In the genomic region with DNA sequence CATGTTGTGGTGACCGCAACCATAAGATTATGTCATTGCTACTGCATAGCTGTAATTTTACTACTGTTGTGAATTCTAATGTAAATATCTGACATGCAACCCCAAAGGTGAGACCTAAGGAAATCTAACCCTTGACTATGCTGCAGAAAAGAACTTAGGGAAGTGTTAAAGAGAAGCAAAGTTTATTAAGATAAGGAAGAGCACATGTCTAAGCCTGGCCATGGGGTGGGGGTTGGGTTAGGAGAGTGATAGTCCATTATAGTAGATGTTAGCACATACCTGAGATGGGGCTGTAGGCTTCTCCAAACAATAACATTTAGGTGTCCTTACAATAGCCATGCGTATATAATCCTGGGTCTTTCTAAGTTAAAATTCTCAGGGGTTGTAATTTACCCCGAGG, we compare ENCODE assay signal across 31 mouse cellular contexts. TPM values are rescaled to one million over a fixed set of nuclear protein-coding genes. Genes with fewer than 3 reads are reported as not detected.
"Had no signal": no experiment of that assay in that cellular context is flagged by ENCODE, and none has a peak within 500 bp of the region (broad histone marks: within the 10 kb centered on the region; RNA-seq: fewer than 3 reads in every experiment).

No protein-coding gene starts in this region.

- H3K4me3 ChIP-seq: heart, embryonic 10.5 days; heart, embryonic 12.5 days; heart, embryonic 13.5 days; heart, embryonic 15.5 days; hindbrain, embryonic 10.5 days; hindbrain, embryonic 12.5 days; hindbrain, embryonic 13.5 days; hindbrain, embryonic 15.5 days; intestine, embryonic 15.5 days; kidney, embryonic 15.5 days; layer of hippocampus, adult 2 months; left cerebral cortex, adult 2 months had no signal

- H3K27ac ChIP-seq: heart, embryonic 10.5 days; heart, embryonic 13.5 days; heart, embryonic 15.5 days; hindbrain, embryonic 10.5 days; hindbrain, embryonic 12.5 days; hindbrain, embryonic 13.5 days; hindbrain, embryonic 14.5 days; hindbrain, embryonic 15.5 days; hindbrain, postnatal 0 days; intestine, embryonic 15.5 days; kidney, embryonic 15.5 days; kidney, postnatal 0 days; layer of hippocampus, adult 2 months; left cerebral cortex, adult 2 months had no signal

- H3K9me3 ChIP-seq: heart, embryonic 10.5 days; heart, embryonic 12.5 days; heart, embryonic 13.5 days; heart, embryonic 15.5 days; hindbrain, embryonic 10.5 days; hindbrain, embryonic 12.5 days; hindbrain, embryonic 13.5 days; hindbrain, embryonic 15.5 days; intestine, embryonic 15.5 days; kidney, embryonic 15.5 days had no signal

- H3K27me3 ChIP-seq: heart, embryonic 12.5 days; heart, embryonic 13.5 days; hindbrain, embryonic 12.5 days; hindbrain, embryonic 15.5 days; intestine, embryonic 15.5 days; kidney, embryonic 15.5 days had no signal

- DNase-seq: heart, postnatal 10 days; heart, postnatal 14 days; heart, postnatal 36 days; heart, postnatal 4 days; kidney, adult 11 months; kidney, adult 18-20 months; kidney, adult 2 months; kidney, adult 8-10 months; kidney, adult 9 months; kidney, postnatal 14 days; kidney, postnatal 25 days; kidney, postnatal 36 days; kidney, postnatal 4 days; layer of hippocampus, adult 9-11 months; layer of hippocampus, postnatal 36 days had no signal

- H3K9ac ChIP-seq: heart, embryonic 12.5 days; heart, embryonic 13.5 days; heart, embryonic 15.5 days; hindbrain, embryonic 12.5 days; hindbrain, embryonic 13.5 days; hindbrain, embryonic 14.5 days; hindbrain, embryonic 15.5 days; intestine, embryonic 15.5 days; kidney, embryonic 15.5 days had no signal

- H3K36me3 ChIP-seq: heart, embryonic 10.5 days; heart, embryonic 12.5 days; heart, embryonic 13.5 days; heart, embryonic 15.5 days; hindbrain, embryonic 10.5 days; hindbrain, embryonic 12.5 days; hindbrain, embryonic 13.5 days; hindbrain, embryonic 15.5 days; intestine, embryonic 15.5 days; kidney, embryonic 15.5 days had no signal

RNA-seq across cellular contexts. Expression of a gene that starts 39.0 kb away (rescaled TPM):
- polyA plus RNA-seq: inflammation-experienced regulatory T-cells, adult 6 months had no signal
